Mouse (Mus musculus): ENCODE data around the gene Cdk18. TPM values are rescaled to one million over a fixed set of nuclear protein-coding genes. Genes with fewer than 3 reads are reported as not detected.
"Not testable (repeated sequence)": the region's sequence is repeated elsewhere in the genome, so short reads cannot be mapped to it uniquely, and the experiment has no call there.

Gene Cdk18
- polyA plus RNA-seq, 1 experiment from 2014 or later: 3.9 TPM

DNA sequence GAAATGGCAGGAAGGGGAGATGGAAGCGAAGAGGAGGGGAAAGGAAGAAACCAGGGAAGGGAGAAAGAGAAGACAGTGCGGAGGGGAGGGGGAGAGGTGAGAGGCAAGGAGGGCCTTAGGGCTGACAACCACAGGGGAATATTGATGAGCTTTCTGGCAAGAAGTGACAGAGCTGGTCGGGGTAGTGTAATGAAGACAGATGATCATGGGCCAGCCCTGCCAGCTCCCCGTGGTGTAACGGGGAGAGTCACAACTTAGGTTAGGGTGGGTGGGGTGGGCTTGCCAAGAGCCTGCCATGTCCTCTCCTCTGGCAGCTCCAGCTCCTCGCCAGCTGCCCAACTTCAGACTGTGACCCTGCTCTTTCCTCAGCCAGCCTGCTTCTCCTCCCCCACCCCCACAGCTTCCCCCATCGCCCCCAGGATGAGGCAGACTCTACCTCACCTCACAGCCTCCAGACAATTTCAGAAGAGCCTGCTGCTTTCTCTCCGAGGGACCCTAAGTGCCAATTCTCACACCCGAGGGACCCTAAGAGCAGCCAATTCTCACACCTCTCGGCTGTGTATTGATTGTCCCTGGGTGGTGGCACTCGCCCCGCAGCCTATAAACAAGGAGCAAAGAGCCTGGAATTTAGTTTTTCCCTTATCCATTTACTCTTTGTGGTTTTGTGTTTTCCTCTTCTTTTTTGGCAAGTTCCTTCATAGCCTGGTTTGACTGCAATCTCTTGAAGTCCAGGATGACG, 25.5 kb upstream of the Cdk18 start:
- no peak for ATAC-seq (ENCODE audit: insufficient number of reproducible peaks, low FRiP score, low TSS enrichment, low read depth)
- Histone ChIP-seq H3K9ac (ENCODE audit: low read length) (no peak overlapping the region), H3K36me3 (ENCODE audit: control insufficient read depth, insufficient read depth, low read length) (no peaks in the 10 kb centered on the region), H3K4me3 (ENCODE audit: low read depth, low read length) (no peak overlapping the region), H3K27me3 (ENCODE audit: control insufficient read depth, insufficient read depth, low read length) (0 out of 2 replicates have a peak, but pooled peaks cover 3% of the 10 kb centered on the region), H3K9me3 (ENCODE audit: control insufficient read depth, low read length) (peaks cover 2% of the 10 kb centered on the region; the same call in 1 of the 2 replicates), H3K4me2 (ENCODE audit: low read depth, severe bottlenecking) (no peak overlapping the region), H3K4me1 (ENCODE audit: control insufficient read depth, insufficient read depth, low read length) (no peaks in the 10 kb centered on the region), H3K27ac (replicated peaks; ENCODE audit: low read depth, low read length) (no peak overlapping the region)
- 14% methylated on average over 11 of the region's 13 CpGs for WGBS
- no peak for DNase-seq (ENCODE audit: low spot score)

DNA sequence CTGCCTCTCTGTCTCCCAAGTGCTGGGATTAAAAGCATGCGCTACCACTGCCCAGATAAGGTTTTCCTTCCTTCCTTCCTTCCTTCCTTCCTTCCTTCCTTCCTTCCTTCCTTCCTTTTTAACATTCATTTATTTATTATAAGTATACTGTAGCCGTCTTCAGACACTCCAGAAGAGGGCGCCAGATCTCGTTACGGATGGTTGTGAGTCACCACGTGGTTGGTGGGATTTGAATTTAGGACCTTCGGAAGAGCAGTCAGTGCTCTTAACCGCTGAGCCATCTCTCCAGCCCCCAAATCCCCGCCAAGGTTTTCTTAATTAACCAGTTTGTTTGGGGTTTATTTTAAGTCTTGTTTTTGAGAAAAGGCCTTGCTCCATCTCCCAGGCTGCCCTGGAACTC, 23.1 kb upstream of the Cdk18 start:
- H3K27me3 ChIP-seq (ENCODE audit: control insufficient read depth, insufficient read depth, low read length); H3K27ac ChIP-seq (replicated peaks; ENCODE audit: low read depth, low read length); H3K36me3 ChIP-seq (ENCODE audit: control insufficient read depth, insufficient read depth, low read length); DNase-seq (ENCODE audit: low spot score); H3K9me3 ChIP-seq (ENCODE audit: control insufficient read depth, low read length); H3K9ac ChIP-seq (ENCODE audit: low read length); H3K4me2 ChIP-seq (ENCODE audit: low read depth, severe bottlenecking); ATAC-seq (ENCODE audit: insufficient number of reproducible peaks, low FRiP score, low TSS enrichment, low read depth); H3K4me1 ChIP-seq (ENCODE audit: control insufficient read depth, insufficient read depth, low read length); H3K4me3 ChIP-seq (ENCODE audit: low read depth, low read length): not testable (repeated sequence)
- 60% methylated on average over 9 of the region's 9 CpGs for WGBS

DNA sequence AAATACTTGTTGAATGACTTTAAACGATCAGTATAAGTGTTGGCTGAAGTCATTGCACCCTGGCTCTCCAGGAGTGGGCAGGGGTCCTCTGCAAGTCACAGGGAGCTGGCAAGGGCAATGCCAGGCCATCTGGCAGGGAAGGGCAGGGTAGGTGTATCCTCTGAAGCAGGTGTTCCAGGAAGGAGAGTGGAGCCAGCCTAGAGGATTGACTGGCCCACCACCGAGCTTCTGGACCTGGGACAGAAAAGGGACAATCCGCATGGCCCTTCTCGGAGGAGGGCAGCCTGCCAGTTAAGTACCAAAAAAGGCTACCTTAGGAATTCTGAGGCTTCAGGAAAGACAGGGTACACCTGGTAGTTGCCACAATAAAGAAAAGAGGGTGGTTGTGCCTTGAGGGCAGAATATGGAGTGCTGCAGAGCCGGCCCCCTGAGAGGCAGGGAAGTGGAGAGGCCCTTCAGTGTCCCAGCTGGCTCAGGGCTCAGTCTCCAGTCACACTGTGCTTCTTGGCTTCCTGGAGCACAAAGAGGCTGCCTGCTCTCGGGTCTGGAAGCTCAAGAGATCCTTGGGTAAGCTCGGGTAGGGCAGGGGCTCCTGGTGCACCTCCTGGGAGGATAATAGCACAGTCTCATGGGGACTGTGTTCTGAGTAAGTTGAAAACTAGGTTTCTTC, 21.9 kb upstream of the Cdk18 start:
- no peak overlapping the region for H3K4me2 ChIP-seq (ENCODE audit: low read depth, severe bottlenecking)
- peaks cover 2% of the 10 kb centered on the region; the same call in 1 of the 2 replicates for H3K9me3 ChIP-seq (ENCODE audit: control insufficient read depth, low read length)
- ATAC-seq (ENCODE audit: insufficient number of reproducible peaks, low FRiP score, low TSS enrichment, low read depth) (no peak), DNase-seq (ENCODE audit: low spot score) (no peak)
- no peak overlapping the region for H3K4me3 ChIP-seq (ENCODE audit: low read depth, low read length)
- H3K4me1 ChIP-seq (ENCODE audit: control insufficient read depth, insufficient read depth, low read length): peaks cover 10% of the 10 kb centered on the region
- WGBS: 53% methylated on average over 7 of the region's 7 CpGs
- peaks cover 7% of the 10 kb centered on the region; the same call in 1 of the 2 replicates for H3K27me3 ChIP-seq (ENCODE audit: control insufficient read depth, insufficient read depth, low read length)
- no peaks in the 10 kb centered on the region for H3K36me3 ChIP-seq (ENCODE audit: control insufficient read depth, insufficient read depth, low read length)
- H3K9ac ChIP-seq (ENCODE audit: low read length): no peak overlapping the region
- no peak overlapping the region for H3K27ac ChIP-seq (replicated peaks; ENCODE audit: low read depth, low read length)

DNA sequence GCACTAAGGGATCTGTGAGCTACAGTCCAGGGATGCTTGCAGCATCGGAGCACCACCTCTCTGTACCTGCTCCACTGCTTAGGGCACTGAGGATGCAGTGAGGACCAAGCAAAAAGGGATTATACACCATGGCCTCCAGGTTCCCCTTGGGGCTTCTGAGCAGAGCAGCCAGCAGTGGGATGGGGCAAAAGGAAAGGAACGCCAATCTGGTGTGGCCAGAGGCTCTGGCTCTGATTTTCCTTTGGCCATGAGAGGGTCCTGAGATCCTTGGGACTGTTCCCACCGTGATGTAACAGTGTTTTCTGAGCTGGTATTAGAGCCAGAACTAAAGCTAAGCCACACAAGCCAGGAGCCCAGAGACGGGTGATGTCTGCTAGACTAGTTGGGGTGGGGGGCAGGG, 20.2 kb upstream of the Cdk18 start:
- 68% methylated on average over 4 of the region's 4 CpGs for WGBS
- H3K4me3 ChIP-seq (ENCODE audit: low read depth, low read length): no peak overlapping the region
- H3K4me1 ChIP-seq (ENCODE audit: control insufficient read depth, insufficient read depth, low read length): peaks cover 10% of the 10 kb centered on the region
- H3K9me3 ChIP-seq (ENCODE audit: control insufficient read depth, low read length): no peaks in the 10 kb centered on the region
- no peak overlapping the region for H3K9ac ChIP-seq (ENCODE audit: low read length)
- DNase-seq (ENCODE audit: low spot score): no peak
- no peak for ATAC-seq (ENCODE audit: insufficient number of reproducible peaks, low FRiP score, low TSS enrichment, low read depth)
- peaks cover 7% of the 10 kb centered on the region; the same call in 1 of the 2 replicates for H3K27me3 ChIP-seq (ENCODE audit: control insufficient read depth, insufficient read depth, low read length)
- no peak overlapping the region for H3K4me2 ChIP-seq (ENCODE audit: low read depth, severe bottlenecking)
- no peak overlapping the region for H3K27ac ChIP-seq (replicated peaks; ENCODE audit: low read depth, low read length)
- no peaks in the 10 kb centered on the region for H3K36me3 ChIP-seq (ENCODE audit: control insufficient read depth, insufficient read depth, low read length)

DNA sequence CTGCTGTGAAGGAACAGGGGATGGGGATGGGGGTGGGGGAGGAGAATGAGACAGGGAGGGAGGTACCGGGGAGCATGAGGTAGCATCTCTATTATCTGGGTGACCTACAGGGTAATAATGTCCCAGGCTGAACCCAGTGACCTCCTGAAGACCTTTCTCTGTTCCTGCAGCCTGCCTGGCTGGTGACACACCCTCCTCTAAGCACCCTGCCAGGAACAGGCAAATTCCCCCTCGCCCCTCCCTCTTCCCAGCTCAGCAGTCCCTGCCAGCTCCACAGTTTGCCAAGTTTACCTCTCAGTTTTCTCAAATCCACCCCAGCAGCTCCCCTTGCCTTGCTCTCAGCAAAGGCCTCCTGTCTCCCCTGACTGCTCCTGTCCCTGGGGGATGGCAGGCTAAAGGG, 19.3 kb upstream of the Cdk18 start:
- no peak overlapping the region for H3K27ac ChIP-seq (replicated peaks; ENCODE audit: low read depth, low read length)
- no peaks in the 10 kb centered on the region for H3K36me3 ChIP-seq (ENCODE audit: control insufficient read depth, insufficient read depth, low read length)
- no peaks in the 10 kb centered on the region for H3K9me3 ChIP-seq (ENCODE audit: control insufficient read depth, low read length)
- H3K4me3 ChIP-seq (ENCODE audit: low read depth, low read length): no peak overlapping the region
- DNase-seq (ENCODE audit: low spot score) (no peak), ATAC-seq (ENCODE audit: insufficient number of reproducible peaks, low FRiP score, low TSS enrichment, low read depth) (no peak)
- H3K4me1 ChIP-seq (ENCODE audit: control insufficient read depth, insufficient read depth, low read length): peaks cover 10% of the 10 kb centered on the region
- H3K4me2 ChIP-seq (ENCODE audit: low read depth, severe bottlenecking): no peak overlapping the region
- H3K27me3 ChIP-seq (ENCODE audit: control insufficient read depth, insufficient read depth, low read length): peaks cover 7% of the 10 kb centered on the region; the same call in 1 of the 2 replicates
- WGBS: 8% methylated on average over 2 of the region's 2 CpGs
- no peak overlapping the region for H3K9ac ChIP-seq (ENCODE audit: low read length)

DNA sequence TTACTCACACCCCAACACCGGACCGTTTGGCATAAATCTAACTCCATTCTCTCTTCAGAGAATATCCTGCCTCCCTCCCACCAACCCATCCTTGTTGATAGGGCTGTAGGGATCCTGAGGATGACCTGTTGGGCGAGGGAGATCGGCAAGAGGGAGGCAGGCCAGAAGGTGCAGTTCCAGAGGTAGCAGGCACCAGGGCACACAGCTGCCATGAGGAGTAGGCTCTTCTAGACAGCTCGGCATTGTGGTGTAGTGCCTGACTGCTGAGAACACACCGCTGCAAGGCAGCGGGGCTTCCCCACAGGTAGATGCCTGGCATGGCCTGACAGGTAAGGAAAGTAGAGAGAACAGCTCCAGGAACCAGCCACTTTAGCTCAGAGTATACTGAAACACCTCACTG, 18.3 kb upstream of the Cdk18 start:
- H3K36me3 ChIP-seq (ENCODE audit: control insufficient read depth, insufficient read depth, low read length): no peaks in the 10 kb centered on the region
- H3K4me1 ChIP-seq (ENCODE audit: control insufficient read depth, insufficient read depth, low read length): peaks cover 14% of the 10 kb centered on the region
- no peak for DNase-seq (ENCODE audit: low spot score)
- H3K4me2 ChIP-seq (ENCODE audit: low read depth, severe bottlenecking): peak overlapping the region; percentile 24; the same call in 1 of the 2 replicates
- 0 out of 2 replicates have a peak, but pooled peaks have one; percentile 22 for ATAC-seq (ENCODE audit: insufficient number of reproducible peaks, low FRiP score, low TSS enrichment, low read depth)
- H3K4me3 ChIP-seq (ENCODE audit: low read depth, low read length): 0 out of 2 replicates have a peak overlapping the region, but pooled peaks have one; percentile 6
- WGBS: 11% methylated on average over 7 of the region's 7 CpGs
- no peak overlapping the region for H3K9ac ChIP-seq (ENCODE audit: low read length)
- no peaks in the 10 kb centered on the region for H3K9me3 ChIP-seq (ENCODE audit: control insufficient read depth, low read length)
- no peak overlapping the region for H3K27ac ChIP-seq (replicated peaks; ENCODE audit: low read depth, low read length)
- H3K27me3 ChIP-seq (ENCODE audit: control insufficient read depth, insufficient read depth, low read length): peaks cover 7% of the 10 kb centered on the region; the same call in 1 of the 2 replicates

DNA sequence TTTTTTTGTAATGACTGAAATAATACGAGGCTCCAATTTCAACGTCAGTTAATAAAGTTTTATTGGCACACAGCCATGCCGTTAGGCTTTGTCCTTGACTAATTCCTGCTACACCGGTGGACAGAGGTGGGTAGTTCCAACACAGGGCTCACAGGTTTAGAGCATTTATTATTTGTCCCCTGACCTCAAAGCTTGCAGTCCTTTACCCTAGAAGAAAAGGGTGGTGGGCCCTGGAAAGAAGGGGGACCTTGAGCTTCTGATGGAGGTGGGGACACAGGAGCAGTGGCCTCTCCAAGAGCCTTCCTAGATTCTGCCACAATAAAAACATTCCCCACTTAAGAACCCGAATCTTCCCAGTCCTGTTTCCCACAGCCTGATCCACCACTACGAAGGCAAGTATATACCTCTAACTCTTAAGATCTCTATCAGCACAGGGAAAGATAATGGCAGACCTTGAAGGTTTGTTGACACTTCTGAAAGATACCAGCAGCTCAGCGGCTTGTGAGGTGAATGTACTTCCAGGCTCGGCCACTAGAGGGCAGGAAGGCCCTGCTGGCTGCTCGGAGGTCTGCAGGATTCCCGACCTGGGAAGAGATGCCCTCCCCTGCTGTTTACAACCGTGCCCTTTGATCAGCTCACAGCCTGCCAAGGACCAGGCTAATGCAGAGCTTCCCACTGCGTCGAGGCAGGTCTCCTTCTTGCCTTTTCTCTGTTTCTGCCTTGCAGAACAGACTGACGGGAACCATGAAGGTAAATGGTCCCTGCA, 17.7 kb upstream of the Cdk18 start:
- peaks cover 7% of the 10 kb centered on the region; the same call in 1 of the 2 replicates for H3K27me3 ChIP-seq (ENCODE audit: control insufficient read depth, insufficient read depth, low read length)
- no peaks in the 10 kb centered on the region for H3K9me3 ChIP-seq (ENCODE audit: control insufficient read depth, low read length)
- WGBS: 20% methylated on average over 14 of the region's 14 CpGs
- peaks cover 14% of the 10 kb centered on the region for H3K4me1 ChIP-seq (ENCODE audit: control insufficient read depth, insufficient read depth, low read length)
- no peaks in the 10 kb centered on the region for H3K36me3 ChIP-seq (ENCODE audit: control insufficient read depth, insufficient read depth, low read length)
- ATAC-seq (ENCODE audit: insufficient number of reproducible peaks, low FRiP score, low TSS enrichment, low read depth) (peak; percentile 40; the same call in 1 of the 2 replicates), DNase-seq (ENCODE audit: low spot score) (peak; percentile 96)
- H3K27ac ChIP-seq (replicated peaks; ENCODE audit: low read depth, low read length): no peak overlapping the region
- no peak overlapping the region for H3K9ac ChIP-seq (ENCODE audit: low read length)
- H3K4me2 ChIP-seq (ENCODE audit: low read depth, severe bottlenecking): peak overlapping the region; percentile 24; the same call in 1 of the 2 replicates
- H3K4me3 ChIP-seq (ENCODE audit: low read depth, low read length): 0 out of 2 replicates have a peak overlapping the region, but pooled peaks have one; percentile 6

DNA sequence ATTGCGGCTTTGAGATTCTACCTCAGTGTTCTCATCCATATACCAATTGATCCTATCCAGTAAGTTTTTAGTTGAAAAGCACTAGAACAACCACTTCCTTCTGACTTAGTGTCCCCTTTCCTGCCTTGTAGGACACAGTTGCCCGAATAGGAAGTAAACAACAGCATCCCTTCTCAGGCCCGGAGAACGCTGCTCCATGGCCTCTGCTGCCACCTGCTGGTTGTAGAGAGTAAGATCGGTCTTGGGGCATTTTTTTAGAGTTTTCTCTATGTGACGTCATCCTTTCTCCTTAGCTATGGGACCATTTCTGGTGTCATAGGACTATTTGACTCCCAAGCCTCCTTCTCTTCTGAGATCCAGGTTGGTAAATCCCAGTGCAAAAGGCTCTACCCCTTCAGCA, 16.3 kb upstream of the Cdk18 start:
- DNase-seq (ENCODE audit: low spot score) (peak; percentile 90), ATAC-seq (ENCODE audit: insufficient number of reproducible peaks, low FRiP score, low TSS enrichment, low read depth) (no peak)
- Histone ChIP-seq H3K27me3 (ENCODE audit: control insufficient read depth, insufficient read depth, low read length) (peaks cover 7% of the 10 kb centered on the region; the same call in 1 of the 2 replicates), H3K4me2 (ENCODE audit: low read depth, severe bottlenecking) (no peak overlapping the region), H3K9ac (ENCODE audit: low read length) (no peak overlapping the region), H3K4me3 (ENCODE audit: low read depth, low read length) (no peak overlapping the region), H3K4me1 (ENCODE audit: control insufficient read depth, insufficient read depth, low read length) (peaks cover 14% of the 10 kb centered on the region), H3K36me3 (ENCODE audit: control insufficient read depth, insufficient read depth, low read length) (no peaks in the 10 kb centered on the region), H3K9me3 (ENCODE audit: control insufficient read depth, low read length) (no peaks in the 10 kb centered on the region), H3K27ac (replicated peaks; ENCODE audit: low read depth, low read length) (no peak overlapping the region)
- WGBS: 14% methylated on average over 6 of the region's 6 CpGs
